Mouse (Mus musculus) left cerebral cortex, adult 9 months (tissue): ENCODE measurements around the gene Gga1.
"Not testable (repeated sequence)": the region's sequence is repeated elsewhere in the genome, so short reads cannot be mapped to it uniquely, and the experiment has no call there.

Experiments used
- DNase-seq, 2 experiments: peaks; one replicate each; pipeline ENCODE4 v3.0.0; 2022; ENCODE audit warnings: low spot score in 2 of 2

Gga1 gene

DNA sequence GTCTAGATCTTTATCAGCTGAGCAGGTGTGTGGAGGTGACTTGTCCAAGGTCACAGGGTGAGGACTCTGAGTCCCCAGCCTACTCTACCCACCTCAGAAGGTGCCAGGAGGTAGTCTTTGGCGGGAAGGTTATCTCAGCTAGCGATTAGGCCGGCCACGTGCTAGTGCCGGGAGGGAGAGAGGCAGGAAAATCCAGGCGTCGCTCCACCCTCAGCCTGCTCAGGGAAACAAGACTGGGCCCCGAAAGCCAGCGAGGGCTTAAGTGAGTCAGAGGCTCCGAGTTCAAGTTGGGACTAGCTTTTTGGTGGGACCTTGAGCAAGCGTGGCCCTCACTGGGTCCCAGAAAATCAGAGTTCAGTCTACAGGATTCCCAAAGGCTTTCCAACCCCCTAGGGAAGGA, 31.7 kb upstream of the Gga1 start:
- no peak for DNase-seq

DNA sequence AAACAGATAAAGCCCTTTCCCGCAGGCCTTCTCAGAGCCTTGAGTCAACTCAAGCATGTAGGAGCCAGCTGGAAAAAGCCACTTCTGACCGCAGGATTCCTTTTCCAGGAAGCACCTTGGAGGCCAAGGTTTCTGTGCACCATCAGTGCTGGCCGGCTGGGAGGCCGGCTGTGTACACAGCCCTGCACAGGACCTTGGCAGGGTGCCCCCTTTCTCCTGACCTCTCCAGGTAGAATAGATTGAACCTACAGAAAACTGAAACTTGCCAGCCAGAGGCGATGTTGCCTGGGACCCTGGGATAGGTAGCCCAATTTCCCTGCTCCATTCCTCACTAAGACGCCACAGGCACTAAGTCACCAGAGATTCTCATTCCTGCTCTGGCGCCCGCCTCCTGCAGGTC, 31.1 kb upstream of the Gga1 start:
- no peak for DNase-seq

DNA sequence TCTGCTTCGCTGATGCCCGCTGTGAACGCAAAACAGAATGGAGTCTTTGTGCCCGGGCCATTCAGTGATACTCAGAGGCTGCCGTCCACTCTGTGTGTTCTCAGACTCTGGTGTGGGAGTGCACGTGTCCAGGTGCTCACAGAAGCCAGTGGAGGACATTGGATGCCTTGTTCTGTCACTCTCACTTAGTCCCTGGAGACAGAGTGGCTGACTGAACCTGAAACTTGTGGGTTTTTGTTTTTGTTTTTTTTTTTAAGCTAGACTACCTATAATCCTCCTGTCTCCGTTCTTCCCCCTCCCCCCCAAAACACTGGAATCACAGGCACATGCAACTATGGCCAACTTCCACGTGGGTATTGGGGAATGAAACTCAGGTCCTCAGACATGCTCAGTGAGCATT, 30.6 kb upstream of the Gga1 start:
- no peak for DNase-seq

DNA sequence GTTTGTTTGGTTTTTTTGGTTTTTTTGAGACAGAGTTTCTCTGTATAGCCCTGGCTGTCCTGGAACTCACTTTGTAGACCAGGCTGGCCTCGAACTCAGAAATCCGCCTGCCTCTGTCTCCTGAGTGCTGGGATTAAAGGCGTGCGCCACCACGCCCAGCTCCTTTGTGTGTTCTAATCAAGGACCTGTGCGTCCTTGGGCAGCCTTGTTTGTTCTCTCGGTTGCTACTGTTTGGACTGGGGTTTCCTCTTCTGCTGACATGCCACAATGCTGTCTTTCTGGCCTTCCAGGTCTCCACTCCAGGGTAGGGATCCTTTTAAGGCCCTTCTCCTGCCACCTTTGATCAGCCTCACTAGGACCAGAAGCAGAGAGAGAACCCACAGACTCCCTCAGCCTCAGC, 30.2 kb upstream of the Gga1 start:
- DNase-seq = not testable (repeated sequence)

DNA sequence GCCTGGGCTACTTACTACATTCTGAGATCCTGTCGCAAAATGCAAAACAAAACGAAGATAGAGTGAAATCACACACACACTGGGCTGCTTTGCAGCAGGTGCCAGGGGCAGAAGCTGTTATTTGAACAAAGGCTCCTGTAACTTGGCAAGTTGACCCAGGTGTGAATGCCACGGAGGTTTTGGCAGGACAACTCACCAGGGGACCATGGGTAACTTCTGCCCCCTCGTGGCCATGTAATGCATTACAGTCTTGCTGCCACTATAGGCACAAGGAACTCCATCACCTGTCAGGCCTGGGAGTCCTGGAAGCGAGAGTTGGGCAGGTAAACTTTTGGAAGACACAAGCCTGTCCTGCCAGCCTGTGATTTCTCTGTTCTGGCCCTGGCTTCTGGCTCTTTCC, 28.5 kb upstream of the Gga1 start:
- peak in 1 of 2 experiments; percentile 82 for DNase-seq

DNA sequence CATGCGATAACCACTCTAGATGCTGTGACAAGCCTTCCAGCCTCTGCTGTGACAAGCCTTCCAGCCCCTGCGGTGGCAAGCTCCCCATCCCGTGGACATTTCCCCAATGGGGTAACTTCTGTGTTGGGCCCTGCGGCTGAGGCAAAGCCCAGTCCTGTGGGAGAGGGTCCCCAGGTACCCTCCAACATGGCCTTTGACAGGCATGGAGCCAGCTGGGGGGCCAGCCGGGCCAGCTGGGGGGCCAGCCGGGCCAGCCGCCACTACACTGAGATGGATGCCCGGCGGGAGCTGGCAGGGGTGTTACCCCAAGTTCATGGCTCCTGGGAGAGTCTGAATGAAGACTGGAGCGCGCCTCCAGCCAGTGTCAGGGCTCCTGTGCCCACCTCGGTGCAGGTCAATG, 27.5 kb upstream of the Gga1 start:
- no peak for DNase-seq

DNA sequence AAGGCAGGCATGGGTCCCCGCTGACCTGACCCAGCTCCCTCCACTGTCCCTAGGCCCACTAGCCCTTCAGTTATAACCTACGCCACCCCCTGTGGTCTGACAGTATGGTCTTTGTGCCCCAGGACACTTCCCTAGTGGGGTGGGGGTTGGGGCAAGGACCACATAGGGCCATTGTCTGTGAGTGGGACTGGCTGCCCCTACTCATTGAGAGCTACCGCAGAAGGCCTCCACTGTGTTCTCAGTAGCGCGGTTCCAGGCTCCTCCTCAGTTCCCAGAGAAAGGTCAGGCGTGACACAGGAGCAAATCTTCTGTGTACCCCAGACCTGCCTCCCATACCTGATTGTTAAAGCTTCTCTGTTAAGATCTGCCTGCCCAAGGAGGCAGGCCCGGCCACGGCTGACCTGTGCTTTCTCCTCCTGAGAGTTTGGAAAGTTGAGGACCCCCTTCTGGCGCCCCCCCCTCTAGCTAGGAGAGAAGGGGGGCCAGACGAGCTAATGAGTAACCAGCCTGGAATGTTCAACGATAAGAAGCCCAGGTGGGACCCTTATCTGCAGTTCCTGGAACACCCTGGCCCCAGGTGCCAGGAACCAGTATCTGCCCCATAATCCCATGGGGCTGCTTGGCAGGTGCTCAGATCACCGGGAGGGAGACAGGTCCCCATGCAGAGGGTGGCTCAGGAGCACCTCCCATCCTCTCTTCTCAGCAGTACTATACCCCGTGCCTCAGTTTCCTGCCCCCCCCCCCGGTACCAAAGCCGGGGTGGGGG, 26.7 kb upstream of the Gga1 start:
- DNase-seq = peak in 1 of 2 experiments; percentile 48

DNA sequence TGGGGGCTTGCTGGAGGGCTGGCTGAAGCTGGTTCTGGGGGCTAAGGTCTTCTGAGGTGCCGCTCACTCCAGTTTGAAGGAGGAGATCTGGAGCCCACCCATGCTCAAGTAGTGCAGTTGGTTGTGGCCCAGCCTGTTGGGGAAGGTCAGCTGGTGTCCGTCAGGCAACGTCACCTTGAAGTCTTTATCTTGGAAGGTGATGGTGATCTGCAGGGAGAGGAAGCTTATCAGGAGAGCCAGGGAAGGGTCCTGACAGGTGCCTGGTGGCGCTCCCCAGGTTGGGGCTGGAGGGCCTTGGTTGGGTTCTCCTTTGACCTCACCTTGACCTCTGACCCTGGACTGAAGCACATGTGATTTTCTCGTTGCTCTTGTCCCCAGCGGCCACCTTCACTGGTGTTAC, 26.0 kb upstream of the Gga1 start:
- no peak for DNase-seq

DNA sequence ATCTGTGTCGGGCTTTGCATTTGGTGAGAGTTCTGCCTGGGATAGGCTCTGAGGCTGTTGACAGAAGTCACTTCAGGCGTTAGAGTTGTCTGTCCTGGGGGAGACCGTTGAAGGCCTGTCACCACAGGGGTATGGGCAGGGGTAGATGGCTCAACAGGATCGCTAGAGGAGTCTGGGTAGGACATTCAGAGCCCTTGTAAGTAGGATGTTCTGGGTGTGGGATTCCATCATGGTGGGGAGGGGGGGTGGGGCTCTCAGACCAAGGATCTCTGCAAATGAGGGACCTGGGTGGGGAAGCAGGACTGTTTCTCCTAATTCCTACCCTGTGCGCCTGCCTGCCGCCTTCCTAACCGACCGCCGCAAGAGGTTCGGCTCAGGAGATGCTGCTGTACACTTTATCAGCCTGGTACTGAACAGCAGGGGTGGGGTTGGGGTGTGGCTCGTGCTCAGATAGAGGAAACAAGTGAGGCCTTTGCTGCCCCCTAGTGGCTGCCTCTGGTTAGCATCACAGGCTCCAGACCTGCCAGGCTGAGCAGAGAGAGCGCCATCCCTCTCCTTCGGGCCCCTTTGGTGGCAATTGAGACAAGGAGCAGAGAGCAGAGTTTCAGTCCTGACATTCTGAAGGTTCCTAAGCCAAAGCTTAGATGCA, 25.4 kb upstream of the Gga1 start:
- DNase-seq = peak; percentile 50 to 92

DNA sequence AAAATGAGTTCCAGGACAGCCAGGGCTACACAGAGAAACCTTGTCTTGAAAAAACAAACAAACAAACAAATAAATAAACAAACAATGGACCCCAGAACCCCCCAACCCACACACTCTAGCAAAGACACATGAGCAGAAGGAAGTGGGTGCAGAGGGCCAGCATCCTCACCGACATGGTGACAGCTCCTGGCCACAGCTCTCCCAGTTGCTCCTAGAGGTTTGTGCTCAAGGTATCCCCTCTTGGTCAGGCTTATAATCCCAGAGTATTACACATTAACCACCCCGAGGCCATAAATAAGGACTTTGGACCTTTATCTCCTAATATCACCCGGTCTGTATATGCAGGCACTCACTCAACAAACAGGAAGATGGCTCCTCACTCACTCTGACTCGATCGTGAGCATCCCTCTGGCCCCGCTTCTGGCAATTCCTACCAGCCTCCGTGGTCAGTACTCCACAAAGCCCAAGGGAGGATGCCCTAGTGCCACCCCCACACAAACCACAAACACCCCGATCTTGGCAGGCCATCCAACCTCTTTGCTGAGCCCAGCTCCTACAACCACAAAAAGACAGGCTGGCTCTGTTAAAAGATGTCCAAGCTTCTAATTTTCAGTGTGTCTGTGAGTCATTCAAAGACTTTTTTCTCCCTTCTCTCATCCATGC, 21.6 kb upstream of the Gga1 start, which contains the start of gene Lgals2:
Gene Lgals2 (minus strand): TSS at position 227 of the 663 bp plus-strand sequence.
- DNase-seq = no peak

DNA sequence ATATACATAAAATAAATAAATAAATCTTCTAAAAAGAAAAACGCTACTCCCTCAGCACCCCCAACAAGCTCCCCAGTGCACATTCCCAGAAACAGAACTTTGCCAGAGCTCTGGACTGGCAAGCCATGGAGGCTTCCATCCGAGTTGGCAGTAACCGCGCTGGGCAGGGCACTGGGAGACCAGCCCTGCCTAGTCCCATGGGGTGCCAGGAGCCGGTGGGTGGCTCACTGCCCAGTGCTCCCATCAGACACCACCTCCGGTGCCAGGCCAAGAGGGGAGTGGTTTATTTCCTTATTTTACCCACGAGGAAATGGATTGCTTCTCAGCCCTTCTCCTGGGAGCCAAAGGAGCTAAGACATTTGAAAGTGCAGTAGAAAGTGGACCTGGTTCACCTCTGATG, 20.0 kb upstream of the Gga1 start:
- peak in 1 of 2 experiments; percentile 55 for DNase-seq

DNA sequence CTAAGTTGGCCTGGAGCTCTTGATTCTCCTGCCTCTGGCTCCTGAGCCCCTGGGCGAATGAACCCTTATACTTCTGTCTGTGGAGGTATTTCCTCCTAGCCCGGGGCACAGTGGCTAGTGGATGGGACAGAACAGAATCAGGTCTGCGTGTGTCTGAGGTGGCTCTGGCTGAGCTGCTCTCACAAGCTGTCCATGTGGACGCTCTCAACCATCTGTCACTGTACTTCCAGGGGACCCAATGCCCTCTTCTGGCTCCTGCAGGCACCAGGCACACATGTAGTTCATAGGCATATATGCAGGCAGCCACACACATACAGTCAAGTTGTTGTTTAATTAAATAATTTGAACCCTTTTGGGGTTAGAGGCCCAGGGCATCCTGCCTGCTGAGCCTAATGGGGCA, 17.7 kb upstream of the Gga1 start:
- no peak for DNase-seq

DNA sequence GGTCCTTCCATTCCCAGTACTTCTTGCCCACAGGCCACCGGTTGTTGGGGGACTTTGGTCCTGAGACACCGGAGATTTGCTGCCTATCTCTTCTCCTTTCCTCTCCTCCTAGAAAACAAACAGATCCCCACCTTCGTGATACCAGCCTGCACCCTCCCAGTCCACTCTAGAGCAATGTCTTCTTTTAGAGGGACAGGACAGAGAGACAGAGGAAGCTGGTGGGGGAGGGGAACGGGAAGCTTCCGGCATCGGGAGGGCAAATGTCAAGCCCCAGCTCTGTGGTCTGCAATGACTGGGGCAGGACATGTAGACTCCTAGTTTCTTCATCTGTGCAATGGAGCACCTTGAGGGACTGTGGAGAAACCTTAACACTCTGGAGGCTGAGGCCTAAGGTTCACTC, 17.3 kb upstream of the Gga1 start:
- DNase-seq = no peak

DNA sequence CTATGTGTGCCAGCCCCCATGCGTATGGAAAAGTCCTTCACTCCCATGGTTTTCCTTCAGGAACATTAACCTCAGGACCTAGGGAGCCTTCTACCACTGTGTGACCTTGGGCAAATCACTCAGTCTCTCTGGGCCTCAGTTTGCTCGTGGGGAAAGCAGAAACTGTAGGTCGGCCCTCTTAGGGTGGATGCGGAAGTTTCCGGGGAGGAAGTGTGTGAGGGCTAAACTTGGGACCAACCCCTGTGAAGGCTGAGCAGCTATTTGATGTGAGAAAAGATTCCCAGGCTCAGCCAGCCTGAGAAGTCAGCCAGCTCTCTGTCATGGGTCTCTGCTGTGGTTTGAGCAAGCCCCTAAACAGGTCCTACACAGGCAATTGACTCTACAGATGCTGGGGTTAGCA, 14.7 kb upstream of the Gga1 start:
- DNase-seq = no peak

DNA sequence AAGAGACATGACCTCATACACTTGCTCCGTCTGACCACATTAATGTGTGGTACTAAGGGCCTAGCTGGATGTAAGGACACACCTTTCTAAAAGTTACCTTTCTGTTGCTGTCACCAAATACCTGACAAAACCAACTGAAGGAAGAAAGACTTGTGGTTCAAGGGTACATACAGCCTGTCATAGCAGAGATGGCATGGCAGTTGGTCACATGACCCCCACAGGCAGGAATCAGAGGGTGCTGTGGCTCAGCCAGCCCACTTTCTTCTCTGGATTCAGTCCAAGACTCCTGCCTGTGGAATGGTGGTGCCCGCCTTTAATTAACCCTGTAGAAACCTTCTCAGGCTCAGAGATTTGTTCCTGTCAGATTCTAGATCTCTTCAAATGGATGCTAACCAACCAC, 13.8 kb upstream of the Gga1 start:
- DNase-seq = no peak

DNA sequence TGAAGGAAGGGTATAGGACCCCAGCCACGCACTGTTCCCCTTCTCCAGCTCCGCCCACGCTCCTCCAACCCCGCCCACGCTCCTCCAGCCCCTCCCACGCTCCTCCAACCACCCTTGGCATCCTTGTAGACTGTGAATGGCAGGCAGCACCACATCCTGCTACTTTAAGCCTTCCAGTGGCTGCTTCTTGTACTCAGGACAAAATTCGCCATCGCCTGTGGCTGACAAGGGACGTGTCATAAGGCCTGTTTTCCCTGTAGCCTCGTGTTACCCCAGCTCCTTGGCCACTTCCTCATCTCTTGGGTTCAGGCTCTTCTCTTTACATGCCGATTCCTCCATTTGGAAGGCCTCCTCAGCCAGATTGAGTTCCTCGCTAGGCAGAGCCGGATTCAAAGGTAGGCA, 13.1 kb upstream of the Gga1 start:
- no peak for DNase-seq

DNA sequence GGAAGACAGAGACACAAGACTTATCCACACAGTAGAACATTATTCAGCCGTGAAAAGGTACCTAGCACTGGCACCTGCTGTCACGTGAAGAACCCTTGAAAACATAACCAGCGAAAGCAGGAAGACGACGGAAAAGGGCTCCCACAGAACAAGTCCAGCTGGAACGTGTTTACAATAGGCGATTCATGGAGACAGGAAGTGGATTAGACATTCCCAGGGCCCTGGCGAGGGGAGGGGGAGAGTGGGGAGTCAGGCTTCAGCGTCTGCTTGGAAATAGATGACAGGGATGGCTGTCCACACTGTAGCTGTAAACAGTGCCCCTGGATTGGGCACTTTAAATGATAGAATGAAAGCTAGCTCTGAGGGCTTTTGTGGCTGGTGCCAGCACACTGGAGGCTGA, 8.6 kb upstream of the Gga1 start:
- DNase-seq = no peak

DNA sequence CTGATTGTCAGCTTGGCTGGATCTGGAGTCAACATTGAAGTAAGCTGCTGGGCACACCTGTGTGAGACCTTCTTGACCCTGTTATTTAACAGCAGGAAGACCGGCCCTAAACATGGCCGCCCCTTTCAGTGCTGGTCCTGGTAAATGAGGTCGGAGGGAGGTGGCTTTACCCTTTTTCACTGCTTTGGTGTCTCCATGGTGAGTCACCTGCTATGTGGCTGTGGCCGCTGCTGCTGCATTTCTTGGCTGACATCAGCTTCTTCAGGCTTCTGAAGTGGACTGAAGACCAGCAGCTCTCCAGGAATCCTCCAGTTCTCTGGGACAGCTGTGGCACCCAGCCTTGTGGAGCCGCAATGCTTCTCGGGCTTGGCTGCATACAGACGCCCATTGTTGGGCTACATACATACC, 8.2 kb upstream of the Gga1 start:
- no peak for DNase-seq

DNA sequence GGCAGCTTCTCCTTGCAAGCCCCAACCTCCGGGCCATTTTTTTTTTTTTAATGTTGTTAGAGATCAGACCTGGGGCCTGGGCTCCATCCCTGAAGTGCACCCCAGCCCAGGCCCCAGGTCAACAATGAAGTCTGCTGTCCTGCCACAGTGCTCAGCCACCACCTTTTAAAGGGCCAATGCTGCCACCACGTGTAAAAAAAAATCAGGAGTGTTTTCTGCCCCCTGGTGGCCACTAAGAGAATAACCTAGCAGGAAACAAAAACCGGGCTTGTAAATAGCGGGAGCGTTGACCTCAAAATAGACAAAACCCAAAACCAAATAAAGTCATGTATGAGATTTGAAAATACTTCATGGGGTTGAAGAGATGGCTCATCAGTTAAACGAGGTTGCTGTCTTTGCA, 7.2 kb upstream of the Gga1 start:
- DNase-seq = no peak

DNA sequence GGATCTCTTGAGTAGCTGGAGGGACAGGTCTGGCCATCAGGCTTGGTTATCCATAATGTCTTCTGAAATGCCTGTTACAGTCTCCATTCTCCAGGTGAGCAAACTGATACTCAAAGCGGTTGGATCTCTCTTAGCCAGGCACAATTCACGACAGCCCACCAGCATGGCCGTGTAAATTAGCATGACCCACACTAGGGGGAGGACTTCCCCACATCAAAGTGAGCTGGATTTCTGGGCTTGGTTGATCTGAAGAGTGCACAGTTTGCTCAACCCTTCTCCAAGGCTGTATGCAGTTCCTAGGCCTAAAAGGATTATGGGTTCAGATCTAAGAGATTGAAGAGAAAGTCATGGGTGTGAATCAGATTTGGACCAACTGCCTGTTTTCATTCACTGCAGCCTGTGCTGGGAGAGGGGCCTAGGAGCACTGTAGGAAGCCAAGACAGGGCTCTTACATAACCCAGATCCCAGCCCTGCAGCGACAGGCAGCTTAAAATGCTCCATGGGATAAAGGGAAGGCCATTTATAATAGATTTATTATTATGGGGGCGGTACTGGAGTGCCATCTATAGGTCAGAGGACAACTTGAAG, 4.9 kb upstream of the Gga1 start:
- no peak for DNase-seq

DNA sequence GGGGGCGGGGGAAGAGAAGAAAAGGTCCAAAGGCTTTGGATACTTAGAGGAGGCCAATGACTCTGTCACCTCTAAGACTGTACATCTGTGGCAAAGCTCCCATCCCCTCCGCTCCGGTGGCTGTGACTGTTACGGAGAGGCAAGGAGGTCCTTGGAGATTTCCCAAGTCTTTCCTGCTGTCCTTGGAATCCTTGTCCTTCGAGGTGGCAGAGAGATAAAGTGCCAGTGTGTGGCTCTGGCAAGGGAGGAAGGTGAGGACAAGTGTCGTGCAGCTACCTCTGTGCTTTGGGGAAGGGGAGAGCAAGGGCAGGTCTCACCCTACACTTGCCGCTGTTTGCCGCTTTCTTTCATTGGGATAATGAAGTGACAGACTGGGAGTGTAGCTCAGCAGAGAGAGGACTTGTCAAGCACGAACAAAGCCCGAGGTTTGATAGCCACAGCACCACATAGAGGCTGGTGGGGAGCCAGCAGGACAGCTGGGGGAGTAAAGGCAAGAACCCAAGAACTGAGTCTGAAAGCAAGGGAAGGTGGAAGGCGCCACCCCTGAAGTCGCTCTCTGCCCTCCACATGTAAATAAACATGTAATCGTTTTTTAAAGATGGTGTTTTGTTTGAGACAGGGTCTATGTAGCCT, 3.1 kb upstream of the Gga1 start:
- DNase-seq = no peak

DNA sequence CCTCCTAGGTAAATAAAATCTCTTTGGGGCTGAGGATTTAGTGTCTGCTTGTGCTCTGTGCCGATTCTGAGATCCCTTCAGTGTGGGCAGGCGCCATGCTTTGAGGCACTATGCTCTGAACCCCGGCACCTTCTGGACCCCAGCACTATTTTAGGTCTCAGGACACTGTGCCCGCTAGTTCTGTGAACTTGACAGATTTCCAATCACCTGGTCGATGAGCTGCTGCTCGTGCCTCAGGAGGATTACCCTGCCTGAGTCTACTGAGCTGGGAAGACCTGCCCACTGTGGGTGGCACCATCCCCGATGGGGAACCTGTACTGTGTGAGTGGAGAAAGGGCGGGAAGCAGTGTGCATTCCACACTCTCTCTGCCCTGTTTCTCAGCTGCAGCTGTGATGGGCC, 2.0 kb upstream of the Gga1 start:
- no peak for DNase-seq
